Mouse (Mus musculus) kidney, adult 2 months (tissue): ENCODE measurements at regions not wholly inside any gene's neighbourhood (a gene's known extent, or its start where the extent isn't known, plus 50 kb on each side); places are given as distances from the start of the nearest gene placed in this dataset.

ENCODE experiments used
- CTCF ChIP-seq: fragments of 200-500 bp; conservative IDR thresholded peaks from 2 replicates; pipeline ENCODE4 v1.5.1; 2011; ENCODE audit warnings: low read depth, mild to moderate bottlenecking, control low read depth, low read length, moderate library complexity, mixed read lengths; ENCODE audit not compliant: insufficient read depth, insufficient read length
- POLR2A ChIP-seq: fragments of 200-500 bp; IDR thresholded peaks from one replicate; pipeline ENCODE4 v1.6.1; 2011; ENCODE audit warnings: low read depth, low read length, control low read depth

GRCm38 (mm10) chr6:16581801-16582200 lies 316.4 kb downstream of the Tfec start:
- TF ChIP-seq CTCF: no peak
- no peak for TF ChIP-seq POLR2A
